Mouse (Mus musculus) hindbrain, embryonic 14.5 days (tissue): Measurements from ENCODE around the gene Glipr2. TPM values are rescaled to one million over a fixed set of nuclear protein-coding genes. Genes with fewer than 3 reads are reported as not detected.

Source experiments
- ATAC-seq: fragments of 200-750 bp; cut with Nextera tagmentation; 2 replicates; pipeline ENCODE4 v1.8.0; 2017; ENCODE audit warnings: moderate number of reproducible peaks, mild to moderate bottlenecking, moderate TSS enrichment, moderate library complexity; ENCODE audit not compliant: low FRiP score
- DNase-seq: peaks from one replicate; pipeline ENCODE4 v3.0.0-alpha.2; 2015; ENCODE audit warnings: low spot score
- H3K27ac ChIP-seq: fragments of 300-500 bp; sonication (generic); 2 replicates; pipeline ENCODE4 v1.5.1; 2014; ENCODE audit warnings: mild to moderate bottlenecking, moderate library complexity
- H3K27me3 ChIP-seq: fragments of 300-500 bp; sonication (generic); 2 replicates; pipeline ENCODE4 v1.6.1; 2014; ENCODE audit warnings: mild to moderate bottlenecking, low read length, mixed read lengths; ENCODE audit not compliant: control insufficient read depth, insufficient read depth
- H3K36me3 ChIP-seq: fragments of 300-500 bp; sonication (generic); replicated peaks from 2 replicates; pipeline ENCODE4 v1.6.1; 2014; ENCODE audit not compliant: control insufficient read depth, insufficient read depth
- H3K4me1 ChIP-seq: fragments of 300-500 bp; sonication (generic); replicated peaks from 2 replicates; pipeline ENCODE4 v1.6.1; 2014; ENCODE audit warnings: antibody characterized with exemption, low read length, mixed read lengths; ENCODE audit not compliant: control insufficient read depth, insufficient read depth
- H3K4me2 ChIP-seq: fragments of 300-500 bp; sonication (generic); replicated peaks from 2 replicates; pipeline ENCODE4 v1.6.1; 2014; ENCODE audit warnings: mild to moderate bottlenecking, moderate library complexity
- H3K4me3 ChIP-seq: fragments of 300-500 bp; sonication (generic); replicated peaks from 2 replicates; pipeline ENCODE4 v1.5.1; 2014; ENCODE audit warnings: mild to moderate bottlenecking, low read length
- H3K9ac ChIP-seq: fragments of 300-500 bp; sonication (generic); 2 replicates; pipeline ENCODE4 v1.6.1; 2014
- H3K9me3 ChIP-seq: fragments of 300-500 bp; sonication (generic); 2 replicates; pipeline ENCODE4 v1.6.1; 2016; ENCODE audit warnings: low read length; ENCODE audit not compliant: control insufficient read depth
- WGBS: fragments of 180-500 bp; shearing (Covaris S2); extraction: QIAGEN DNeasy Blood & Tissue Kit; methylation state at CpG from one replicate; pipeline ENCODE4 v1.1.7; 2014; 5-methylcytosine and 5-hydroxymethylcytosine counted together
- polyA plus RNA-seq: library from polyadenylated mRNA; unstranded; fragments of >200 nt; fragmentation: Nextera tagmentation; extraction: Ambion mirVana; gene quantifications from 2 replicates; pipeline ENCODE4 v1.2.1, GENCODE M21; 2014

Glipr2 gene
- polyA plus RNA-seq, 1 experiment from 2014 or later: 41.4 TPM

DNA sequence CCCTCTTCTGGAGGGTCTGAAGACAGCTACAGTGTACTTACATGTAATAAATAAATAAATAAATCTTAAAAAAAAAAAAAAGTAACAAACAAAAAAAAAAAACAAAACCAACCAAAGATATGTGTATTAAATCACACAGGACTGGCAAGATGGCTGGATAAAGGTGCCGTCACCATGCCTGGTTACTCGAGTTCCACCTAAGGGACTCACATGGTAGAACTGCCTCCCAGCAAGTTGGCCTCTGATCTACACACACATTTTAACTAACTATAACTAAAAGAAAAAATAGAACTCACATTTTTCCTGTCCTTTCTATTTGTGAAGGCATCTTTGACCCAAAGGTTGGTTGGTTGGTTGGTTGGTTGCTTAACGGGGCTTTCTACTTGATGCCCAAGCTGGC is 54.6 kb downstream of the Glipr2 start:
- no peaks in the 10 kb centered on the region for H3K27me3 ChIP-seq
- no peak for DNase-seq
- peak overlapping the region; percentile 83 for H3K27ac ChIP-seq
- peak overlapping the region; percentile 68 for H3K9ac ChIP-seq
- no peaks in the 10 kb centered on the region for H3K9me3 ChIP-seq
- H3K4me2 ChIP-seq: peak overlapping the region; percentile 91
- H3K36me3 ChIP-seq: 0 out of 2 replicates have a peak, but pooled peaks cover 4% of the 10 kb centered on the region
- 85% methylated on average over 3 of the region's 3 CpGs for WGBS
- peaks cover 23% of the 10 kb centered on the region for H3K4me1 ChIP-seq
- ATAC-seq: no peak
- H3K4me3 ChIP-seq: peak overlapping the region; percentile 66

- H3K27ac ChIP-seq: peak overlapping the region; percentile 83
- ATAC-seq: peak; percentile 100
These were observed 55.5 kb downstream of the Glipr2 start for GRCm38 (mm10) chr4:44012376-44013367.

DNA sequence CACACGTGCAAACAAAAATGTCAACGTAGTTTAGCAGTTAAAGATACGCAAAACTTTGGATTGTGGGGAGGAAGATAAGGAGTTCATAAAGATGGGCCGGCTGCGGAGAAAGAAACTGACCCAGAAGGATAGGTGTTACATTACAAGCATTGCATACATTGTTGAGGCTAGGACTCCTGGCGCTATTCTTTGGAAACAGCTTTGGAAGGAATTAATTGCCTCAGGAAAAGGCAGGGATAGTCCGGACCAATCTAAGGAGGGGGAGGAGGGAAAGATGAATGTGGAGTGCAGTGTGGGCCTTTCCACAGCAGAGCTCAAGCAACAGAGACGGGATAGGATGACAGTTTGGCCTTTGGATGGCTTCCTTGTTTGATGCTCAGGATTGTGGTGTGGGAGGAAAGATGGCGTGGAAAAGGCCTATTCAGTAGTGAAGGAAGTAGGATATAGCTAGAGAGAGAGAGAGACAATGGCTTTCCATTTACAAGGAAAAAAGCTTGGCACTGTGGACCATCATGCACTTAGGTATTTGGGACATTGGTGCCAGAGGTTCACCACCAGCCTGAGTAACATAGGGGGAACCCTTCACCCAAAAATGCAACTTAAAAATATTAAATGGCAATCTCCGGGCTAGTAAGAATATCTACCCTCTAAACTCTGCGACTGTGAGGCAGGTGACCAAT is 56.3 kb downstream of the Glipr2 start:
- peak overlapping the region; percentile 96 for H3K4me2 ChIP-seq
- peaks cover 23% of the 10 kb centered on the region for H3K4me1 ChIP-seq
- WGBS: 34% methylated on average over 11 of the region's 11 CpGs
- ATAC-seq (no peak), DNase-seq (no peak)
- peak overlapping the region; percentile 79 for H3K9ac ChIP-seq
- H3K27ac ChIP-seq: no peak overlapping the region
- peaks cover 9% of the 10 kb centered on the region for H3K36me3 ChIP-seq
- H3K9me3 ChIP-seq: no peaks in the 10 kb centered on the region
- H3K4me3 ChIP-seq: peak overlapping the region; percentile 66
- no peaks in the 10 kb centered on the region for H3K27me3 ChIP-seq

More at GRCm38 (mm10) chr4:44012376-44013367, 55.5 kb downstream of the Glipr2 start:
- Histone ChIP-seq H3K9me3 (no peaks in the 10 kb centered on the region), H3K4me2 (peak overlapping the region; percentile 96), H3K4me1 (peaks cover 23% of the 10 kb centered on the region), H3K9ac (peak overlapping the region; percentile 79), H3K27me3 (no peaks in the 10 kb centered on the region), H3K4me3 (peak overlapping the region; percentile 66), H3K36me3 (0 out of 2 replicates have a peak, but pooled peaks cover 4% of the 10 kb centered on the region)
- under 1% methylated on average over 75 of the region's 77 CpGs for WGBS
- DNase-seq: peak; percentile 88

DNA sequence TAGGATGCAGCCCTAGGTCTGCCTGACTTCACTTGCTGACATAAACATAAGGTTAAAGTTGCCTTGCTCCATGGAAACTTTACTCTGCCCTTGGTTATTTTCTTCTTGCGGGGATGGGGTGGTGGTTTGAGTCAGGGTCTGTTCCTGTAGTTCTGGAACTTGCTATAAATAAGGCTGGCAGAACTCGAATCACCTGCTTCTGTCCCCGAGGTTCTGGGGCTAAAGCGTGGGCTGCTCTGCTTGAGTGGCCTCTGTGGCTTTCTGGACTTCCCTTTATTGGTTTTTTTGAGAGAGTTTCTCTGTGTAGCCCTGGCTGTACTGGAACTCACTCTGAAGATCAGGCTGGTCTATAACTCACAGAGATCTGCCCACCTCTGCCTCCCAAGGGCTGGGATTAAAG is 58.9 kb downstream of the Glipr2 start:
- peaks cover 35% of the 10 kb centered on the region for H3K36me3 ChIP-seq
- H3K27me3 ChIP-seq: no peaks in the 10 kb centered on the region
- peaks cover 23% of the 10 kb centered on the region for H3K4me1 ChIP-seq
- ATAC-seq: no peak
- no peak overlapping the region for H3K9ac ChIP-seq
- DNase-seq: no peak
- H3K27ac ChIP-seq: no peak overlapping the region
- WGBS: 93% methylated on average over 4 of the region's 4 CpGs
- H3K9me3 ChIP-seq: no peaks in the 10 kb centered on the region
- no peak overlapping the region for H3K4me2 ChIP-seq
- H3K4me3 ChIP-seq: no peak overlapping the region

GRCm38 (mm10) chr4:44016791-44017190 is 59.6 kb downstream of the Glipr2 start:
- Histone ChIP-seq H3K9ac (no peak overlapping the region), H3K27ac (no peak overlapping the region), H3K9me3 (no peaks in the 10 kb centered on the region), H3K36me3 (peaks cover 42% of the 10 kb centered on the region), H3K4me2 (no peak overlapping the region), H3K4me1 (peaks cover 22% of the 10 kb centered on the region), H3K4me3 (no peak overlapping the region), H3K27me3 (no peaks in the 10 kb centered on the region)
- whole genome bisulfite sequencing: 96% methylated on average over 12 of the region's 12 CpGs
- ATAC-seq (no peak), DNase-seq (no peak)

- Histone ChIP-seq H3K9me3 (no peaks in the 10 kb centered on the region), H3K4me3 (no peak overlapping the region), H3K4me2 (no peak overlapping the region), H3K4me1 (no peaks in the 10 kb centered on the region), H3K27me3 (no peaks in the 10 kb centered on the region), H3K9ac (no peak overlapping the region), H3K27ac (no peak overlapping the region), H3K36me3 (peaks cover 93% of the 10 kb centered on the region)
- DNase-seq (no peak), ATAC-seq (no peak)
- 93% methylated on average over 4 of the region's 4 CpGs for WGBS
These were observed 65.1 kb downstream of the Glipr2 start for GRCm38 (mm10) chr4:44022323-44022722.

GRCm38 (mm10) chr4:44022766-44023165 is 65.6 kb downstream of the Glipr2 start:
- Histone ChIP-seq H3K9ac (no peak overlapping the region), H3K4me1 (no peaks in the 10 kb centered on the region), H3K27me3 (no peaks in the 10 kb centered on the region), H3K9me3 (no peaks in the 10 kb centered on the region), H3K27ac (no peak overlapping the region), H3K4me2 (no peak overlapping the region), H3K36me3 (peaks cover 97% of the 10 kb centered on the region), H3K4me3 (no peak overlapping the region)
- no peak for DNase-seq
- 97% methylated on average over 11 of the region's 11 CpGs for WGBS
- ATAC-seq: no peak

DNA sequence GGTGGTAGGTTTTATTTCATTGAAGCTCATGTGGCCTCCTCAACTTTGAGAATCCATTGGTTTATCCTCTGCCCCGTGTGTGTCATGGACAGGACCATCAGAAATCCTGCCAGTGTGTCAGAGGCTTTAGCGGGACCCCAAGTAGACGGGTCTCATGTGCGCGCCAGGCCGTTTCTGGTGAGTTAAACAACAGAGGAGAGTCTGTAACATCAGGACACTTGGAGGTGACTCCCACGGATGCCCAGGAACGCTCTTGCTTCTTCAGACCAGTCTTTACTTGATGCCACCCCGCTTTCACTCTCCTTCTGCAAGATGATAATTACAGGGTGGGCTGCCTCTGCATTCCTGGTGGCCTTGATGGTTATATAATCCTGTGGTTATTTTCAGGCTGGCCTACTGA is 66.5 kb downstream of the Glipr2 start:
- ATAC-seq: no peak
- no peaks in the 10 kb centered on the region for H3K9me3 ChIP-seq
- no peak overlapping the region for H3K4me3 ChIP-seq

GRCm38 (mm10) chr4:44024241-44024640 is 67.0 kb downstream of the Glipr2 start:
- ATAC-seq (no peak), DNase-seq (no peak)
- Histone ChIP-seq H3K4me3 (no peak overlapping the region), H3K27ac (no peak overlapping the region), H3K9ac (no peak overlapping the region), H3K27me3 (no peaks in the 10 kb centered on the region), H3K36me3 (peaks cover 100% of the 10 kb centered on the region), H3K4me1 (no peaks in the 10 kb centered on the region), H3K4me2 (no peak overlapping the region), H3K9me3 (no peaks in the 10 kb centered on the region)
- WGBS: 98% methylated on average over 6 of the region's 6 CpGs

More for the DNA sequence above, 66.5 kb downstream of the Glipr2 start:
- H3K36me3 ChIP-seq: peaks cover 100% of the 10 kb centered on the region
- no peak overlapping the region for H3K4me2 ChIP-seq
- no peak overlapping the region for H3K9ac ChIP-seq
- no peak overlapping the region for H3K27ac ChIP-seq
- H3K27me3 ChIP-seq: no peaks in the 10 kb centered on the region
- DNase-seq: no peak
- WGBS: 97% methylated on average over 9 of the region's 9 CpGs
- no peaks in the 10 kb centered on the region for H3K4me1 ChIP-seq
